Mouse (Mus musculus): ENCODE measurements at regions not wholly inside any gene's neighbourhood (a gene's known extent, or its start where the extent isn't known, plus 50 kb on each side); places are given as distances from the start of the nearest gene placed in this dataset.

- Histone ChIP-seq H3K4me2 (replicated peaks; ENCODE audit: low read depth, low read length) (no peak overlapping the region), H3K9ac (ENCODE audit: low read depth, low read length) (no peak overlapping the region), H3K27me3 (ENCODE audit: control insufficient read depth, insufficient read depth, low read length) (no peaks in the 10 kb centered on the region), H3K9me3 (ENCODE audit: control insufficient read depth, low read length) (no peaks in the 10 kb centered on the region), H3K27ac (ENCODE audit: low read depth, low read length) (no peak overlapping the region), H3K36me3 (ENCODE audit: control insufficient read depth, insufficient read depth, low read length) (no peaks in the 10 kb centered on the region), H3K4me1 (replicated peaks; ENCODE audit: control insufficient read depth, insufficient read depth, low read length) (no peaks in the 10 kb centered on the region), H3K4me3 (ENCODE audit: low read depth, low read length) (no peak overlapping the region)
- WGBS = 63% methylated on average over 12 of the region's 12 CpGs
- ATAC-seq (ENCODE audit: low FRiP score) = peak; percentile 54; the same call in 1 of the 2 replicates
- DNase-seq (ENCODE audit: low spot score) = peak; percentile 13
Observed at GRCm38 (mm10) chr11:45103498-45104336, 486.6 kb downstream of the Ebf1 start.

- Histone ChIP-seq H3K27ac (ENCODE audit: low read depth, low read length) (no peak overlapping the region), H3K4me3 (ENCODE audit: low read depth, low read length) (no peak overlapping the region), H3K9me3 (ENCODE audit: control insufficient read depth, low read length) (no peaks in the 10 kb centered on the region), H3K9ac (ENCODE audit: low read depth, low read length) (no peak overlapping the region), H3K36me3 (ENCODE audit: control insufficient read depth, insufficient read depth, low read length) (no peaks in the 10 kb centered on the region), H3K27me3 (ENCODE audit: control insufficient read depth, insufficient read depth, low read length) (no peaks in the 10 kb centered on the region), H3K4me2 (replicated peaks; ENCODE audit: low read depth, low read length) (no peak overlapping the region), H3K4me1 (replicated peaks; ENCODE audit: control insufficient read depth, insufficient read depth, low read length) (no peaks in the 10 kb centered on the region)
- WGBS = 96% methylated on average over 1 of the region's 1 CpGs
- ATAC-seq (ENCODE audit: low FRiP score) (no peak), DNase-seq (ENCODE audit: low spot score) (no peak)
Observed at GRCm38 (mm10) chr11:45116702-45117101, 499.6 kb downstream of the Ebf1 start.

GRCm38 (mm10) chr11:45123276-45123675, 506.2 kb downstream of the Ebf1 start:
- no peak for DNase-seq (ENCODE audit: low spot score)
- Histone ChIP-seq H3K36me3 (ENCODE audit: control insufficient read depth, insufficient read depth, low read length) (no peaks in the 10 kb centered on the region), H3K9ac (ENCODE audit: low read depth, low read length) (no peak overlapping the region), H3K27ac (ENCODE audit: low read depth, low read length) (no peak overlapping the region), H3K4me2 (replicated peaks; ENCODE audit: low read depth, low read length) (no peak overlapping the region), H3K4me3 (ENCODE audit: low read depth, low read length) (no peak overlapping the region), H3K27me3 (ENCODE audit: control insufficient read depth, insufficient read depth, low read length) (no peaks in the 10 kb centered on the region), H3K9me3 (ENCODE audit: control insufficient read depth, low read length) (no peaks in the 10 kb centered on the region), H3K4me1 (replicated peaks; ENCODE audit: control insufficient read depth, insufficient read depth, low read length) (no peaks in the 10 kb centered on the region)
- 62% methylated on average over 2 of the region's 2 CpGs for WGBS
- no peak for ATAC-seq (ENCODE audit: low FRiP score)

- DNase-seq (ENCODE audit: low spot score) (no peak), ATAC-seq (ENCODE audit: low FRiP score) (no peak)
- H3K36me3 ChIP-seq (ENCODE audit: control insufficient read depth, insufficient read depth, low read length) = no peaks in the 10 kb centered on the region
- H3K9me3 ChIP-seq (ENCODE audit: control insufficient read depth, low read length) = no peaks in the 10 kb centered on the region
- WGBS = 78% methylated on average over 2 of the region's 2 CpGs
- no peak overlapping the region for H3K4me2 ChIP-seq (replicated peaks; ENCODE audit: low read depth, low read length)
- H3K27ac ChIP-seq (ENCODE audit: low read depth, low read length) = no peak overlapping the region
- no peak overlapping the region for H3K9ac ChIP-seq (ENCODE audit: low read depth, low read length)
- H3K27me3 ChIP-seq (ENCODE audit: control insufficient read depth, insufficient read depth, low read length) = no peaks in the 10 kb centered on the region
- no peaks in the 10 kb centered on the region for H3K4me1 ChIP-seq (replicated peaks; ENCODE audit: control insufficient read depth, insufficient read depth, low read length)
- no peak overlapping the region for H3K4me3 ChIP-seq (ENCODE audit: low read depth, low read length)
Observed at GRCm38 (mm10) chr11:45136781-45137180, 519.7 kb downstream of the Ebf1 start.

GRCm38 (mm10) chr11:45138351-45138975, 521.3 kb downstream of the Ebf1 start:
- H3K4me2 ChIP-seq (replicated peaks; ENCODE audit: low read depth, low read length) = no peak overlapping the region
- no peak overlapping the region for H3K4me3 ChIP-seq (ENCODE audit: low read depth, low read length)
- H3K36me3 ChIP-seq (ENCODE audit: control insufficient read depth, insufficient read depth, low read length) = no peaks in the 10 kb centered on the region
- H3K27me3 ChIP-seq (ENCODE audit: control insufficient read depth, insufficient read depth, low read length) = no peaks in the 10 kb centered on the region
- no peak for ATAC-seq (ENCODE audit: low FRiP score)
- WGBS = 84% methylated on average over 4 of the region's 4 CpGs
- no peak overlapping the region for H3K9ac ChIP-seq (ENCODE audit: low read depth, low read length)
- H3K4me1 ChIP-seq (replicated peaks; ENCODE audit: control insufficient read depth, insufficient read depth, low read length) = no peaks in the 10 kb centered on the region
- no peak for DNase-seq (ENCODE audit: low spot score)
- H3K27ac ChIP-seq (ENCODE audit: low read depth, low read length) = no peak overlapping the region
- H3K9me3 ChIP-seq (ENCODE audit: control insufficient read depth, low read length) = no peaks in the 10 kb centered on the region

- Histone ChIP-seq H3K9me3 (ENCODE audit: control insufficient read depth, low read length) (no peaks in the 10 kb centered on the region), H3K27me3 (ENCODE audit: control insufficient read depth, insufficient read depth, low read length) (no peaks in the 10 kb centered on the region), H3K27ac (ENCODE audit: low read depth, low read length) (no peak overlapping the region), H3K9ac (ENCODE audit: low read depth, low read length) (no peak overlapping the region), H3K4me2 (replicated peaks; ENCODE audit: low read depth, low read length) (no peak overlapping the region), H3K36me3 (ENCODE audit: control insufficient read depth, insufficient read depth, low read length) (no peaks in the 10 kb centered on the region), H3K4me1 (replicated peaks; ENCODE audit: control insufficient read depth, insufficient read depth, low read length) (no peaks in the 10 kb centered on the region), H3K4me3 (ENCODE audit: low read depth, low read length) (no peak overlapping the region)
- WGBS = 81% methylated on average over 1 of the region's 1 CpGs
- ATAC-seq (ENCODE audit: low FRiP score) (no peak), DNase-seq (ENCODE audit: low spot score) (no peak)
Observed at GRCm38 (mm10) chr11:45140490-45140889, 523.4 kb downstream of the Ebf1 start.

GRCm38 (mm10) chr11:45154070-45154469, 537.0 kb downstream of the Ebf1 start:
- H3K4me1 ChIP-seq (replicated peaks; ENCODE audit: control insufficient read depth, insufficient read depth, low read length) = 0 out of 2 replicates have a peak, but pooled peaks cover 2% of the 10 kb centered on the region
- 78% methylated on average over 6 of the region's 6 CpGs for WGBS
- no peaks in the 10 kb centered on the region for H3K36me3 ChIP-seq (ENCODE audit: control insufficient read depth, insufficient read depth, low read length)
- no peak overlapping the region for H3K9ac ChIP-seq (ENCODE audit: low read depth, low read length)
- no peak overlapping the region for H3K4me2 ChIP-seq (replicated peaks; ENCODE audit: low read depth, low read length)
- H3K9me3 ChIP-seq (ENCODE audit: control insufficient read depth, low read length) = no peaks in the 10 kb centered on the region
- peak overlapping the region; percentile 43 for H3K27ac ChIP-seq (ENCODE audit: low read depth, low read length)
- no peaks in the 10 kb centered on the region for H3K27me3 ChIP-seq (ENCODE audit: control insufficient read depth, insufficient read depth, low read length)
- ATAC-seq (ENCODE audit: low FRiP score) (no peak), DNase-seq (ENCODE audit: low spot score) (no peak)
- H3K4me3 ChIP-seq (ENCODE audit: low read depth, low read length) = no peak overlapping the region

GRCm38 (mm10) chr11:45154497-45154896, 537.4 kb downstream of the Ebf1 start:
- 0 out of 2 replicates have a peak, but pooled peaks cover 2% of the 10 kb centered on the region for H3K4me1 ChIP-seq (replicated peaks; ENCODE audit: control insufficient read depth, insufficient read depth, low read length)
- DNase-seq (ENCODE audit: low spot score) (peak; percentile 59), ATAC-seq (ENCODE audit: low FRiP score) (peak; percentile 83)
- H3K9ac ChIP-seq (ENCODE audit: low read depth, low read length) = no peak overlapping the region
- no peak overlapping the region for H3K4me2 ChIP-seq (replicated peaks; ENCODE audit: low read depth, low read length)
- H3K27ac ChIP-seq (ENCODE audit: low read depth, low read length) = peak overlapping the region; percentile 72
- 47% methylated on average over 8 of the region's 8 CpGs for WGBS
- H3K4me3 ChIP-seq (ENCODE audit: low read depth, low read length) = no peak overlapping the region
- no peaks in the 10 kb centered on the region for H3K36me3 ChIP-seq (ENCODE audit: control insufficient read depth, insufficient read depth, low read length)
- no peaks in the 10 kb centered on the region for H3K27me3 ChIP-seq (ENCODE audit: control insufficient read depth, insufficient read depth, low read length)
- H3K9me3 ChIP-seq (ENCODE audit: control insufficient read depth, low read length) = no peaks in the 10 kb centered on the region

GRCm38 (mm10) chr11:45155782-45156181, 538.7 kb downstream of the Ebf1 start:
- Histone ChIP-seq H3K27ac (ENCODE audit: low read depth, low read length) (no peak overlapping the region), H3K4me3 (ENCODE audit: low read depth, low read length) (no peak overlapping the region), H3K4me1 (replicated peaks; ENCODE audit: control insufficient read depth, insufficient read depth, low read length) (0 out of 2 replicates have a peak, but pooled peaks cover 2% of the 10 kb centered on the region), H3K36me3 (ENCODE audit: control insufficient read depth, insufficient read depth, low read length) (no peaks in the 10 kb centered on the region), H3K4me2 (replicated peaks; ENCODE audit: low read depth, low read length) (no peak overlapping the region), H3K9ac (ENCODE audit: low read depth, low read length) (no peak overlapping the region), H3K9me3 (ENCODE audit: control insufficient read depth, low read length) (no peaks in the 10 kb centered on the region), H3K27me3 (ENCODE audit: control insufficient read depth, insufficient read depth, low read length) (no peaks in the 10 kb centered on the region)
- no peak for DNase-seq (ENCODE audit: low spot score)
- 76% methylated on average over 1 of the region's 1 CpGs for WGBS
- no peak for ATAC-seq (ENCODE audit: low FRiP score)

All from hindbrain, embryonic 11.5 days (tissue).